8 mouse cellular contexts compared by ENCODE assay signal in genomic region chr11:78465116-78465515, GRCm38 (mm10). TPM values are rescaled to one million over a fixed set of nuclear protein-coding genes. Genes with fewer than 3 reads are reported as not detected.
DNase-seq lines count a peak whose midpoint lies in the region; ATAC-seq and TF ChIP-seq lines count a peak whose summit lies in the region.

No protein-coding gene starts in this region.

- TF ChIP-seq CTCF in cortical plate, adult 2 months (IDR thresholded peaks at IDR 0.05; ENCODE audit: extremely low read depth, insufficient read depth, low read length): no peak
- TF ChIP-seq CTCF in hindbrain, postnatal 0 days (IDR thresholded peaks at IDR 0.05; ENCODE audit: low read depth): no peak

- H3K9me3 ChIP-seq in kidney, embryonic 14.5 days (ENCODE audit: control insufficient read depth, low read length): peaks cover 4% of the 10 kb centered on the region; the same call in 1 of the 2 replicates
- H3K9me3 ChIP-seq in hindbrain, postnatal 0 days (ENCODE audit: low read length): no peaks in the 10 kb centered on the region
- no peaks in the 10 kb centered on the region for H3K9me3 ChIP-seq in neural tube, embryonic 11.5 days (ENCODE audit: control insufficient read depth, low read length)

- no peak overlapping the region for H3K27ac ChIP-seq in kidney, embryonic 14.5 days (ENCODE audit: low read depth, low read length)
- H3K27ac ChIP-seq in cortical plate, adult 2 months (ENCODE audit: insufficient read depth, low read length): no peak overlapping the region
- peak overlapping the region; percentile 83 for H3K27ac ChIP-seq in hindbrain, postnatal 0 days
- no peak overlapping the region for H3K27ac ChIP-seq in neural tube, embryonic 11.5 days (ENCODE audit: low read depth, low read length)

- no peaks in the 10 kb centered on the region for H3K27me3 ChIP-seq in kidney, embryonic 14.5 days (ENCODE audit: control insufficient read depth, insufficient read depth, low read length)
- H3K27me3 ChIP-seq in hindbrain, postnatal 0 days (ENCODE audit: insufficient read depth, low read length): no peaks in the 10 kb centered on the region
- no peaks in the 10 kb centered on the region for H3K27me3 ChIP-seq in neural tube, embryonic 11.5 days (ENCODE audit: control insufficient read depth, insufficient read depth, low read length)

- peak overlapping the region; percentile 93 for H3K4me2 ChIP-seq in kidney, embryonic 14.5 days (replicated peaks; ENCODE audit: low read depth, low read length)
- H3K4me2 ChIP-seq in hindbrain, postnatal 0 days (ENCODE audit: low read depth, low read length): peak overlapping the region; percentile 78
- peak overlapping the region; percentile 67 for H3K4me2 ChIP-seq in neural tube, embryonic 11.5 days (ENCODE audit: low read depth)

- H3K9ac ChIP-seq in kidney, embryonic 14.5 days (ENCODE audit: low read depth, low read length): 0 out of 2 replicates have a peak overlapping the region, but pooled peaks have one; percentile 82
- H3K9ac ChIP-seq in hindbrain, postnatal 0 days (replicated peaks; ENCODE audit: low read length): peak overlapping the region; percentile 59; the same call in 1 of the 2 replicates
- no peak overlapping the region; the same call in 1 of the 2 replicates for H3K9ac ChIP-seq in neural tube, embryonic 11.5 days (ENCODE audit: low read length)

- H3K4me1 ChIP-seq in kidney, embryonic 14.5 days (ENCODE audit: control insufficient read depth, insufficient read depth, low read length): peaks cover 14% of the 10 kb centered on the region
- H3K4me1 ChIP-seq in cortical plate, adult 2 months (ENCODE audit: control insufficient read depth, insufficient read depth, low read length): peaks cover 2% of the 10 kb centered on the region
- peaks cover 11% of the 10 kb centered on the region for H3K4me1 ChIP-seq in hindbrain, postnatal 0 days (ENCODE audit: insufficient read depth, low read length)
- H3K4me1 ChIP-seq in neural tube, embryonic 11.5 days (ENCODE audit: control insufficient read depth, insufficient read depth, low read length): peaks cover 9% of the 10 kb centered on the region; the same call in 1 of the 2 replicates

- H3K36me3 ChIP-seq in kidney, embryonic 14.5 days (ENCODE audit: control insufficient read depth, insufficient read depth, low read length): no peaks in the 10 kb centered on the region; the same call in 1 of the 2 replicates
- H3K36me3 ChIP-seq in hindbrain, postnatal 0 days (ENCODE audit: insufficient read depth, low read length): no peaks in the 10 kb centered on the region
- H3K36me3 ChIP-seq in neural tube, embryonic 11.5 days (ENCODE audit: control insufficient read depth, insufficient read depth, low read length): no peaks in the 10 kb centered on the region

- DNase-seq in kidney, adult 8-10 months: no peak
- DNase-seq in hindbrain, postnatal 0 days (ENCODE audit: low spot score): peak; percentile 19
- no peak for DNase-seq in neural tube, embryonic 11.5 days (ENCODE audit: low spot score)
- no peak for DNase-seq in spleen, postnatal 4 days (ENCODE audit: low spot score in 2 of 2)
- DNase-seq in layer of hippocampus, adult 11-12 months (ENCODE audit: low spot score): no peak

- ATAC-seq in kidney, embryonic 14.5 days (ENCODE audit: low FRiP score, low TSS enrichment): no peak
- no peak for ATAC-seq in hindbrain, postnatal 0 days
- ATAC-seq in neural tube, embryonic 11.5 days (ENCODE audit: insufficient read depth, low FRiP score, low TSS enrichment): no peak
- no peak for ATAC-seq in granulocyte monocyte progenitor cell, adult 5-6 weeks (replicated peaks; ENCODE audit: poor library complexity, severe bottlenecking)

- H3K4me3 ChIP-seq in kidney, embryonic 14.5 days (ENCODE audit: low read length): peak overlapping the region; percentile 80
- H3K4me3 ChIP-seq in cortical plate, adult 2 months (ENCODE audit: insufficient read depth, low read length): peak overlapping the region; percentile 56
- H3K4me3 ChIP-seq in hindbrain, postnatal 0 days (ENCODE audit: low read length): peak overlapping the region; percentile 55
- peak overlapping the region; percentile 52 for H3K4me3 ChIP-seq in neural tube, embryonic 11.5 days (ENCODE audit: low read depth, low read length)

- 23% methylated on average over 9 of the region's 9 CpGs for WGBS in kidney, embryonic 14.5 days
- 19% methylated on average over 9 of the region's 9 CpGs for WGBS in hindbrain, postnatal 0 days
- WGBS in neural tube, embryonic 11.5 days: 33% methylated on average over 9 of the region's 9 CpGs

- TF ChIP-seq POLR2A in cortical plate, adult 2 months (IDR thresholded peaks at IDR 0.05; ENCODE audit: extremely low read depth, insufficient read depth, low read length): no peak

RNA-seq across cellular contexts. Expression of gene Slc46a1, which starts 0.4 kb away (rescaled TPM):
- 13.1 and 18.5 TPM in 2 replicates for polyA plus RNA-seq in kidney, embryonic 14.5 days (2014; fragmentation: Nextera tagmentation; extraction: Ambion mirVana)
- polyA plus RNA-seq in cortical plate, adult 2 months (2012; rRNA removed): 13.6 and 14.7 TPM in 2 replicates
- 18.7 and 20.6 TPM in 2 replicates for total RNA-seq in hindbrain, postnatal 0 days (2014; rRNA removed)
- 19.5 and 21.7 TPM in 2 replicates for polyA plus RNA-seq in hindbrain, postnatal 0 days (2015; fragmentation: Nextera tagmentation; extraction: Ambion mirVana)
- 17.6 and 19.6 TPM in 2 replicates for polyA plus RNA-seq in neural tube, embryonic 11.5 days (2014; fragmentation: Nextera tagmentation; extraction: Ambion mirVana)
- 4.2 TPM in 1 of 2 replicates, not detected in the other for total RNA-seq in granulocyte monocyte progenitor cell, adult 5-6 weeks (2014; fragmentation: Nextera tagmentation)
- total RNA-seq in granulocyte monocyte progenitor cell, adult 5-6 weeks (2017): 1.9 and 2.7 TPM in 2 replicates

RNA-seq across cellular contexts. Expression of gene Sarm1, which starts 32.4 kb away (rescaled TPM):
- polyA plus RNA-seq in kidney, embryonic 14.5 days (2014; fragmentation: Nextera tagmentation; extraction: Ambion mirVana): 1.4 and 1.7 TPM in 2 replicates
- 26.2 and 27.0 TPM in 2 replicates for polyA plus RNA-seq in cortical plate, adult 2 months (2012; rRNA removed)
- 85.9 and 87.8 TPM in 2 replicates for total RNA-seq in hindbrain, postnatal 0 days (2014; rRNA removed)
- polyA plus RNA-seq in hindbrain, postnatal 0 days (2015; fragmentation: Nextera tagmentation; extraction: Ambion mirVana): 30.8 and 32.7 TPM in 2 replicates
- polyA plus RNA-seq in neural tube, embryonic 11.5 days (2014; fragmentation: Nextera tagmentation; extraction: Ambion mirVana): 17.4 and 21.8 TPM in 2 replicates
- not detected in 2 replicates for total RNA-seq in granulocyte monocyte progenitor cell, adult 5-6 weeks (2014; fragmentation: Nextera tagmentation)
- total RNA-seq in granulocyte monocyte progenitor cell, adult 5-6 weeks (2017): not detected in 2 replicates

RNA-seq across cellular contexts. Expression of gene Vtn, which starts 33.8 kb away (rescaled TPM):
- 0.73 and 0.84 TPM in 2 replicates for polyA plus RNA-seq in kidney, embryonic 14.5 days (2014; fragmentation: Nextera tagmentation; extraction: Ambion mirVana)
- 159 and 182 TPM in 2 replicates for polyA plus RNA-seq in cortical plate, adult 2 months (2012; rRNA removed)
- total RNA-seq in hindbrain, postnatal 0 days (2014; rRNA removed): 109 and 152 TPM in 2 replicates
- polyA plus RNA-seq in hindbrain, postnatal 0 days (2015; fragmentation: Nextera tagmentation; extraction: Ambion mirVana): 118 and 133 TPM in 2 replicates
- polyA plus RNA-seq in neural tube, embryonic 11.5 days (2014; fragmentation: Nextera tagmentation; extraction: Ambion mirVana): 67.8 and 68.7 TPM in 2 replicates
- not detected in 2 replicates for total RNA-seq in granulocyte monocyte progenitor cell, adult 5-6 weeks (2014; fragmentation: Nextera tagmentation)
- not detected in 2 replicates for total RNA-seq in granulocyte monocyte progenitor cell, adult 5-6 weeks (2017)

RNA-seq across cellular contexts. Expression of gene Sebox, which starts 38.1 kb away (rescaled TPM):
- not detected in 2 replicates for polyA plus RNA-seq in kidney, embryonic 14.5 days (2014; fragmentation: Nextera tagmentation; extraction: Ambion mirVana)
- 3.3 and 4.3 TPM in 2 replicates for polyA plus RNA-seq in cortical plate, adult 2 months (2012; rRNA removed)
- total RNA-seq in hindbrain, postnatal 0 days (2014; rRNA removed): 0.58 and 0.78 TPM in 2 replicates
- polyA plus RNA-seq in hindbrain, postnatal 0 days (2015; fragmentation: Nextera tagmentation; extraction: Ambion mirVana): 0.15 and 0.26 TPM in 2 replicates
- not detected in 2 replicates for polyA plus RNA-seq in neural tube, embryonic 11.5 days (2014; fragmentation: Nextera tagmentation; extraction: Ambion mirVana)
- total RNA-seq in granulocyte monocyte progenitor cell, adult 5-6 weeks (2014; fragmentation: Nextera tagmentation): not detected in 2 replicates
- not detected in 2 replicates for total RNA-seq in granulocyte monocyte progenitor cell, adult 5-6 weeks (2017)

RNA-seq across cellular contexts. Expression of gene Slc13a2, which starts 43.1 kb away (rescaled TPM):
- 0.07 and 0.45 TPM in 2 replicates for polyA plus RNA-seq in kidney, embryonic 14.5 days (2014; fragmentation: Nextera tagmentation; extraction: Ambion mirVana)
- 0.04 TPM in 1 of 2 replicates, not detected in the other for polyA plus RNA-seq in cortical plate, adult 2 months (2012; rRNA removed)
- total RNA-seq in hindbrain, postnatal 0 days (2014; rRNA removed): 0.10 TPM in 1 of 2 replicates, not detected in the other
- not detected in 2 replicates for polyA plus RNA-seq in hindbrain, postnatal 0 days (2015; fragmentation: Nextera tagmentation; extraction: Ambion mirVana)
- not detected in 2 replicates for polyA plus RNA-seq in neural tube, embryonic 11.5 days (2014; fragmentation: Nextera tagmentation; extraction: Ambion mirVana)
- not detected in 2 replicates for total RNA-seq in granulocyte monocyte progenitor cell, adult 5-6 weeks (2014; fragmentation: Nextera tagmentation)
- total RNA-seq in granulocyte monocyte progenitor cell, adult 5-6 weeks (2017): not detected in 2 replicates

Comparison
In these comparisons a context has a peak if more than half of its experiments do, and no peak if none do; other contexts are left out.
1. RNA of gene Vtn, which starts 33.8 kb away (polyA plus RNA-seq): 159 to 182 TPM in cortical plate, adult 2 months, 118 to 133 TPM in hindbrain, postnatal 0 days and 67.8 to 68.7 TPM in neural tube, embryonic 11.5 days; 0.73 to 0.84 TPM in kidney, embryonic 14.5 days; every median in the first group is over 10 times any median in the second.
2. Peak in every context shown above with its lines, with median percentiles within 50 percentile points of each other: H3K4me2 ChIP-seq and H3K4me3 ChIP-seq.